Mouse (Mus musculus) layer of hippocampus, adult 18-20 months (tissue): ENCODE measurements around the gene Rnf5. TPM values are rescaled to one million over a fixed set of nuclear protein-coding genes. Genes with fewer than 3 reads are reported as not detected.

Experiments
- DNase-seq, 2 experiments: peaks; one replicate each; pipeline ENCODE4 v3.0.0; 2022; ENCODE audit warnings: low spot score in 2 of 2
- total RNA-seq, 2 experiments: library from RNA; stranded (reverse); gene quantifications; 2 replicates each; pipeline ENCODE4 v1.2.3; 2021

Rnf5 gene
- total RNA-seq, 2 experiments from 2014 or later = 81.8 to 81.9 TPM

- DNase-seq = no peak
These were observed 32.2 kb upstream of the Rnf5 start for GRCm38 (mm10) chr17:34635671-34636070.

- DNase-seq = peak; percentile 91
These were observed 28.8 kb upstream of the Rnf5 start for GRCm38 (mm10) chr17:34632261-34632691.

- DNase-seq = no peak
These were observed 28.2 kb upstream of the Rnf5 start for GRCm38 (mm10) chr17:34631647-34632046.

- peak in 1 of 2 experiments; percentile 46 for DNase-seq
These were observed 27.3 kb upstream of the Rnf5 start for GRCm38 (mm10) chr17:34630761-34631301.

- no peak for DNase-seq
These were observed 26.5 kb upstream of the Rnf5 start for GRCm38 (mm10) chr17:34629796-34630603.

GRCm38 (mm10) chr17:34629221-34629751, 25.8 kb upstream of the Rnf5 start, which contains the start of gene Prrt1:
Gene Prrt1, plus strand, starts transcription at chr17:34629533.
- peak; percentile 75 to 85 for DNase-seq

- no peak for DNase-seq
These were observed 25.1 kb upstream of the Rnf5 start for GRCm38 (mm10) chr17:34628644-34628967.

GRCm38 (mm10) chr17:34627943-34628643, 24.6 kb upstream of the Rnf5 start, which contains the start of gene Ppt2:
Gene Ppt2, minus strand, starts transcription at chr17:34628510.
- DNase-seq = peak in 1 of 2 experiments; percentile 49

GRCm38 (mm10) chr17:34627093-34627942, 23.8 kb upstream of the Rnf5 start:
- peak; percentile 83 to 89 for DNase-seq

GRCm38 (mm10) chr17:34626773-34627092, 23.2 kb upstream of the Rnf5 start:
- DNase-seq = peak in 1 of 2 experiments; percentile 64

GRCm38 (mm10) chr17:34626062-34626772, 22.7 kb upstream of the Rnf5 start:
- no peak for DNase-seq

- DNase-seq = no peak
These were observed 21.5 kb upstream of the Rnf5 start for GRCm38 (mm10) chr17:34624981-34625380.

GRCm38 (mm10) chr17:34623161-34623560, 19.7 kb upstream of the Rnf5 start:
- DNase-seq = no peak

- DNase-seq = no peak
These were observed 17.5 kb upstream of the Rnf5 start for GRCm38 (mm10) chr17:34621006-34621405.

- DNase-seq = peak in 1 of 2 experiments; percentile 82
These were observed 15.5 kb upstream of the Rnf5 start for GRCm38 (mm10) chr17:34618999-34619398.

GRCm38 (mm10) chr17:34615871-34616270, 12.4 kb upstream of the Rnf5 start, which contains the start of gene Egfl8:
Gene Egfl8, minus strand, starts transcription at chr17:34615971.
- DNase-seq = no peak

- DNase-seq = no peak
These were observed 10.3 kb upstream of the Rnf5 start for GRCm38 (mm10) chr17:34613830-34614229.

GRCm38 (mm10) chr17:34613054-34613645, 9.7 kb upstream of the Rnf5 start:
- no peak for DNase-seq

GRCm38 (mm10) chr17:34611050-34611449, 7.6 kb upstream of the Rnf5 start:
- DNase-seq = no peak

- DNase-seq = no peak
These were observed 4.5 kb upstream of the Rnf5 start for GRCm38 (mm10) chr17:34607997-34608396.
